Mouse (Mus musculus) heart, adult 2 months (tissue): ENCODE data around the gene Rnf207. TPM values are rescaled to one million over a fixed set of nuclear protein-coding genes. Genes with fewer than 3 reads are reported as not detected.

Experiments
- DNase-seq, 2 experiments: peaks; one replicate each; pipeline ENCODE4 v3.0.0; 2021
- H3K27ac ChIP-seq: fragments of 200-600 bp; 2 replicates; pipeline ENCODE4 v1.8.1; 2022
- H3K27me3 ChIP-seq: fragments of 200-500 bp; 2 replicates; pipeline ENCODE4 v1.6.1; 2012; ENCODE audit warnings: mild to moderate bottlenecking, low read length, inconsistent platforms, mixed read lengths; ENCODE audit not compliant: control insufficient read depth, insufficient read depth
- H3K36me3 ChIP-seq: fragments of 200-500 bp; 2 replicates; pipeline ENCODE4 v1.6.1; 2012; ENCODE audit warnings: low read length, inconsistent platforms; ENCODE audit not compliant: control insufficient read depth, insufficient read depth
- H3K4me1 ChIP-seq: fragments of 200-500 bp; 2 replicates; pipeline ENCODE4 v1.6.1; 2011; ENCODE audit warnings: low read length; ENCODE audit not compliant: control insufficient read depth, insufficient read depth
- H3K4me3 ChIP-seq: fragments of 200-600 bp; 2 replicates; pipeline ENCODE4 v1.8.1; 2022
- H3K79me2 ChIP-seq: fragments of 200-500 bp; replicated peaks from 2 replicates; pipeline ENCODE4 v1.6.1; 2012; ENCODE audit warnings: mild to moderate bottlenecking, inconsistent platforms, low read length, moderate library complexity, mixed read lengths; ENCODE audit not compliant: control insufficient read depth, insufficient read depth
- H3K9ac ChIP-seq: fragments of 200-500 bp; 2 replicates; pipeline ENCODE4 v1.6.1; 2012; ENCODE audit warnings: low read depth, mild to moderate bottlenecking, control low read depth, inconsistent platforms, low read length, mixed read lengths
- CTCF ChIP-seq: fragments of 200-600 bp; IDR thresholded peaks from 2 replicates; pipeline ENCODE4 v1.8.1; 2022; ENCODE audit warnings: antibody characterized with exemption, mild to moderate bottlenecking, moderate library complexity
- EP300 ChIP-seq: fragments of 200-500 bp; IDR thresholded peaks from 2 replicates; pipeline ENCODE4 v1.6.1; 2011; ENCODE audit warnings: low read depth, low read length, control low read depth; ENCODE audit not compliant: insufficient read depth
- POLR2A ChIP-seq: fragments of 200-500 bp; IDR thresholded peaks from 2 replicates; pipeline ENCODE4 v1.6.1; 2011; ENCODE audit warnings: mild to moderate bottlenecking, low read depth, low read length, control low read depth; ENCODE audit not compliant: insufficient read depth
- WGBS: fragments of 180-500 bp; shearing (Covaris S2); methylation state at CpG from one replicate; pipeline ENCODE4 v1.1.7; 2018; 5-methylcytosine and 5-hydroxymethylcytosine counted together
- intact Hi-C: fragments of 180-260 bp; cut with DNase I; formaldehyde crosslinking; loops from one replicate; pipeline ENCODE4 v1.15.1; 2025
- long read RNA-seq: library from polyadenylated mRNA; stranded (forward); transcript quantifications from one replicate; pipeline ENCODE4 v2.0.0, GENCODE M21; 2021
- polyA plus RNA-seq: library from polyadenylated mRNA; depleted of rRNA; stranded (reverse); fragments of >200 nt; gene quantifications from 2 replicates; pipeline ENCODE4 v1.2.3, GENCODE M21; 2012; rRNA removed
- total RNA-seq, 2 experiments: library from RNA; stranded (reverse); gene quantifications; 2 replicates each; pipeline ENCODE4 v1.2.3; 2021

Rnf207 gene
- total RNA-seq (10 to 100 TPM; 34.5 to 47.7 TPM), polyA plus RNA-seq (155 and 167 TPM in 2 replicates)
- long read RNA-seq, transcript Rnf207-201 (17 exons, 2,466 nt): major isoform, 11 of 49 reads
- long read RNA-seq, partial matches to known transcripts: 18 of 49 reads
- long read RNA-seq, other reads (novel, unspliced or antisense): 20 of 49 reads

GRCm38 (mm10) chr4:152318517-152319234, at the start of gene Rnf207:
Gene Rnf207, minus strand, starts transcription at chr4:152318993.
- TF ChIP-seq CTCF (peak; percentile 76), EP300 (0 out of 2 replicates have a peak, but pooled peaks have one; percentile 41), POLR2A (peak; percentile 84; the same call in 1 of the 2 replicates)
- WGBS: 2% methylated on average over 26 of the region's 26 CpGs
- H3K36me3 ChIP-seq: no peaks in the 10 kb centered on the region
- H3K27me3 ChIP-seq: no peaks in the 10 kb centered on the region; the same call in 1 of the 2 replicates
- H3K4me3 ChIP-seq: peak within 1 kb of the TSS; percentile 38
- no peaks in the 10 kb centered on the region for H3K79me2 ChIP-seq
- no peaks in the 10 kb centered on the region for H3K4me1 ChIP-seq
- intact Hi-C loops: loop anchor here (2.0 kb wide), 1 partner anchor 22 kb away; the partner anchor contains the start of gene Icmt
- DNase-seq: peak; percentile 73 to 74
- peak within 1 kb of the TSS; percentile 85 for H3K27ac ChIP-seq
- peak within 1 kb of the TSS; percentile 66 for H3K9ac ChIP-seq

GRCm38 (mm10) chr4:152365228-152365627, 46.4 kb upstream of the Rnf207 start:
- H3K4me3 ChIP-seq: no peak overlapping the region
- no peaks in the 10 kb centered on the region for H3K79me2 ChIP-seq
- no peak overlapping the region for H3K9ac ChIP-seq
- no peaks in the 10 kb centered on the region for H3K36me3 ChIP-seq
- no peak for TF ChIP-seq EP300
- no peak for TF ChIP-seq CTCF
- no peak for TF ChIP-seq POLR2A
- peaks cover 6% of the 10 kb centered on the region; the same call in 1 of the 2 replicates for H3K27me3 ChIP-seq
- H3K27ac ChIP-seq: no peak overlapping the region
- intact Hi-C loops: no loop called here
- H3K4me1 ChIP-seq: no peaks in the 10 kb centered on the region
- DNase-seq: no peak
- 66% methylated on average over 7 of the region's 7 CpGs for WGBS

DNA sequence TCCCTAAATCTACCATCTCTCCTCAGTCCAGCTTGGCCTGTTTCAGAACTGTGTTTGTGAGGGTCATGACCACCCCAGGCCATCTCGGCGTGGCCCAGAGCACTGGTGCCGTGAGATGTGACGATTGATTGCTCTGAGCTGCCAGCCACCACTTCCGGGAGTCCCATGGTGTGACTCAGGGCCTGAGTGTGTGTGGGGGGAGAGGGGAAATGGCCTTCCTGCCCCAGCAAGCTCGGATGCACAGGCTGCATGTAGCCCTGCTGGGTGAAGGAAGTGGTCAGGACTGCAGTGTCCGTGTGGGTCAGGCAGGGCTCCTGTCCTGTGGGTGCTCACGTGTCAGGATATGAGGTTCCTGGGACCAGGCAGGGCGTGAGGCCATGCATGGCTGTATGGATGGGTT, 43.4 kb upstream of the Rnf207 start:
- WGBS: 22% methylated on average over 9 of the region's 9 CpGs
- Histone ChIP-seq H3K4me3 (no peak overlapping the region), H3K27ac (no peak overlapping the region), H3K27me3 (peaks cover 6% of the 10 kb centered on the region; the same call in 1 of the 2 replicates), H3K4me1 (no peaks in the 10 kb centered on the region), H3K36me3 (no peaks in the 10 kb centered on the region), H3K79me2 (no peaks in the 10 kb centered on the region), H3K9ac (no peak overlapping the region)
- intact Hi-C loops: no loop called here
- TF ChIP-seq CTCF (no peak), POLR2A (no peak), EP300 (no peak)
- no peak for DNase-seq

DNA sequence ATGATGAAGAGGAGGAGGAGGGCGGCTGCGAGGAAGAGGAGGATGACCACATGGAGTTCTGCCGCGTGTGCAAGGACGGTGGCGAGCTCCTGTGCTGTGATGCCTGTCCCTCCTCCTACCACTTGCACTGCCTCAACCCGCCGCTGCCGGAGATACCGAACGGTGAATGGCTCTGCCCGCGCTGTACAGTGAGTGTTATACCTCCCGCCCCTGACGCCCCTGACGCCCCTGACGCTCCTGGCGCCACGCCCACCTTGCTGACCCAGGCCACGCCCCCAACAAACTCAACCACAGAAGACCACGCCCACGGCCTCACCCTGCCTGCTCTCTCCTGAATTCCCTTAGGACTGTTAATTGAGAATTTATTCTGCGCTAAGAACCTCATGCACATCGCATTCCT, 42.1 kb upstream of the Rnf207 start:
- TF ChIP-seq POLR2A (no peak), CTCF (no peak), EP300 (no peak)
- Histone ChIP-seq H3K4me1 (no peaks in the 10 kb centered on the region), H3K27me3 (peaks cover 6% of the 10 kb centered on the region; the same call in 1 of the 2 replicates), H3K27ac (no peak overlapping the region), H3K36me3 (no peaks in the 10 kb centered on the region), H3K4me3 (no peak overlapping the region), H3K79me2 (no peaks in the 10 kb centered on the region), H3K9ac (no peak overlapping the region)
- intact Hi-C loops: no loop called here
- no peak for DNase-seq
- WGBS: 4% methylated on average over 24 of the region's 24 CpGs

DNA sequence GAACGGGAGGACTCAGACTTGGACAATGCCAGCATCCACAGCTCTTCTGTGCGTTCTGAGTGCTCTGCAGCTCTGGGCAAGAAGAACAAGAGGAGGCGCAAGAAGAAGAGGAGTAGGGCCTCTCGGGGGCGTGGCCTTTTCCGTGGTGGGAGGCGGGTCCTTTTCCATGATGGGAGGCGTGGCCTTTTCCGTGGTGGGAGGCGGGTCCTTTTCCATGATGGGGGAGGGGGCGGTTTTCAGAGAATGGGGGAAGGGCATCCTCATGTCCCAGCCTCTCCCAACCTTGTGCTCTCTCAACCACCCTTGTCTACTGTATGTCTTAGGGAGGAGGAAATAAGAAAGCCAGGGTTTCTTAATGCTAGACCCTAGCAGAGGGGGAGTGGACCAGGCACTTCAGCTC, 40.9 kb upstream of the Rnf207 start:
- intact Hi-C loops: no loop called here
- Histone ChIP-seq H3K4me1 (no peaks in the 10 kb centered on the region), H3K4me3 (no peak overlapping the region), H3K27ac (no peak overlapping the region), H3K9ac (no peak overlapping the region), H3K79me2 (no peaks in the 10 kb centered on the region), H3K27me3 (peaks cover 6% of the 10 kb centered on the region; the same call in 1 of the 2 replicates), H3K36me3 (no peaks in the 10 kb centered on the region)
- DNase-seq: no peak
- WGBS: 8% methylated on average over 11 of the region's 11 CpGs
- no peak for TF ChIP-seq POLR2A
- TF ChIP-seq CTCF: no peak
- TF ChIP-seq EP300: no peak

GRCm38 (mm10) chr4:152355672-152356071, 36.9 kb upstream of the Rnf207 start:
- intact Hi-C loops: no loop called here
- Histone ChIP-seq H3K4me1 (no peaks in the 10 kb centered on the region), H3K27me3 (peaks cover 3% of the 10 kb centered on the region; the same call in 1 of the 2 replicates), H3K79me2 (no peaks in the 10 kb centered on the region), H3K36me3 (no peaks in the 10 kb centered on the region), H3K9ac (no peak overlapping the region), H3K4me3 (no peak overlapping the region), H3K27ac (no peak overlapping the region)
- TF ChIP-seq EP300 (no peak), CTCF (no peak), POLR2A (no peak)
- no peak for DNase-seq
- WGBS: 64% methylated on average over 7 of the region's 7 CpGs
